Mouse (Mus musculus) neural tube, embryonic 11.5 days (tissue): ENCODE measurements around the gene Procr. TPM values are rescaled to one million over a fixed set of nuclear protein-coding genes. Genes with fewer than 3 reads are reported as not detected.

Experiments
- ATAC-seq: fragments of 200-750 bp; cut with Nextera tagmentation; 2 replicates; pipeline ENCODE4 v1.8.0; 2017; ENCODE audit warnings: moderate number of reproducible peaks, mild to moderate bottlenecking, moderate TSS enrichment, moderate library complexity; ENCODE audit not compliant: insufficient read depth, low FRiP score, low TSS enrichment
- DNase-seq: peaks from one replicate; pipeline ENCODE4 v3.0.0-alpha.2; 2015; ENCODE audit warnings: low spot score
- H3K27ac ChIP-seq: fragments of 300-500 bp; sonication (generic); 2 replicates; pipeline ENCODE4 v1.5.1; 2014; ENCODE audit warnings: low read depth, mild to moderate bottlenecking, low read length
- H3K27me3 ChIP-seq: fragments of 300-500 bp; sonication (generic); 2 replicates; pipeline ENCODE4 v1.6.1; 2014; ENCODE audit warnings: mild to moderate bottlenecking, low read length, mixed read lengths; ENCODE audit not compliant: control insufficient read depth, insufficient read depth
- H3K36me3 ChIP-seq: fragments of 300-500 bp; sonication (generic); 2 replicates; pipeline ENCODE4 v1.6.1; 2014; ENCODE audit warnings: mild to moderate bottlenecking, low read length, moderate library complexity, mixed read lengths; ENCODE audit not compliant: control insufficient read depth, insufficient read depth
- H3K4me1 ChIP-seq: fragments of 300-500 bp; sonication (generic); 2 replicates; pipeline ENCODE4 v1.6.1; 2014; ENCODE audit warnings: low read length, mixed read lengths; ENCODE audit not compliant: control insufficient read depth, insufficient read depth
- H3K4me2 ChIP-seq: fragments of 300-500 bp; sonication (generic); 2 replicates; pipeline ENCODE4 v1.6.1; 2014; ENCODE audit warnings: low read depth, mild to moderate bottlenecking, moderate library complexity
- H3K4me3 ChIP-seq: fragments of 300-500 bp; sonication (generic); 2 replicates; pipeline ENCODE4 v1.5.1; 2014; ENCODE audit warnings: low read depth, low read length
- H3K9ac ChIP-seq: fragments of 300-500 bp; sonication (generic); 2 replicates; pipeline ENCODE4 v1.6.1; 2014; ENCODE audit warnings: mild to moderate bottlenecking, low read length
- H3K9me3 ChIP-seq: fragments of 300-500 bp; sonication (generic); 2 replicates; pipeline ENCODE4 v1.6.1; 2016; ENCODE audit warnings: low read length; ENCODE audit not compliant: control insufficient read depth
- WGBS: fragments of 180-500 bp; shearing (Covaris S2); extraction: QIAGEN DNeasy Blood & Tissue Kit; methylation state at CpG from one replicate; pipeline ENCODE4 v1.1.7; 2014; 5-methylcytosine and 5-hydroxymethylcytosine counted together
- polyA plus RNA-seq: library from polyadenylated mRNA; unstranded; fragments of >200 nt; fragmentation: Nextera tagmentation; extraction: Ambion mirVana; gene quantifications from 2 replicates; pipeline ENCODE4 v1.2.1, GENCODE M21; 2014

The Procr gene
- 2.6 and 2.8 TPM in 2 replicates for polyA plus RNA-seq

GRCm38 (mm10) chr2:155751014-155751786 is at the start of gene Procr:
Gene Procr, plus strand, starts transcription at chr2:155751117.
- Histone ChIP-seq H3K4me1 (no peaks in the 10 kb centered on the region), H3K4me2 (peak within 1 kb of the TSS; percentile 38), H3K36me3 (no peaks in the 10 kb centered on the region), H3K9me3 (no peaks in the 10 kb centered on the region), H3K27ac (no peak within 1 kb of the TSS), H3K4me3 (peak within 1 kb of the TSS; percentile 14), H3K27me3 (no peaks in the 10 kb centered on the region), H3K9ac (peak within 1 kb of the TSS; percentile 47)
- peak; percentile 25 for DNase-seq
- ATAC-seq = no peak
- WGBS = 3% methylated on average over 25 of the region's 25 CpGs

DNA sequence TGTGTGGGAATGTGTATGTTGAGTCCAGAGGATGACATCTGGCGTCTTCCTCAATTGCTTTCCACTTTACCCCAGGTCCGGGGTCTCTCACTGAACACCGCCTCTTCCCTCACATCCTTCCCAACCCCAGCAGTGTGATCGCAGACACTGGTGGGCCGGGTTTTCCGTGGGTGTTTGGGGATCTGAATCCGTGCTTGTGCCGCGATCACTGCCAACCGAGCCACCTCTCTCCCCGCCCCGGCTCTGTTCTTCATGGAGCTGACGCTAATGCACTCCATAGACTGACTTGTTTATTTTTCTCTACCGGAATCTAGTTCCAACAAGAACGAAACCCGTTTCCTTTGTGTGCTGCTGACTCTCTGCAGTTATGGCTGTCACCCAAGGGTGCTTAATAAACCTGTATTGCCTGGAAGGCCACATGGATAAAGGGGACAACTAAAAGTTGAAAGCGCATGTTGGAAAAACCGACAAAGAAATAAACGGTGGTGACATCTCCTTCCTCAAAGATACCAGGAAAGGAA is 49.5 kb upstream of the Procr start:
- Histone ChIP-seq H3K27ac (no peak overlapping the region), H3K36me3 (no peaks in the 10 kb centered on the region), H3K27me3 (no peaks in the 10 kb centered on the region), H3K4me1 (no peaks in the 10 kb centered on the region), H3K9ac (no peak overlapping the region), H3K4me3 (no peak overlapping the region), H3K4me2 (no peak overlapping the region), H3K9me3 (no peaks in the 10 kb centered on the region)
- no peak for DNase-seq
- 92% methylated on average over 19 of the region's 19 CpGs for WGBS
- ATAC-seq = no peak

GRCm38 (mm10) chr2:155703630-155704029 is 47.3 kb upstream of the Procr start:
- ATAC-seq (no peak), DNase-seq (peak; percentile 55)
- Histone ChIP-seq H3K4me2 (no peak overlapping the region), H3K4me3 (no peak overlapping the region), H3K4me1 (no peaks in the 10 kb centered on the region), H3K27me3 (no peaks in the 10 kb centered on the region), H3K36me3 (no peaks in the 10 kb centered on the region), H3K27ac (no peak overlapping the region), H3K9me3 (no peaks in the 10 kb centered on the region), H3K9ac (no peak overlapping the region)
- WGBS = 29% methylated on average over 4 of the region's 4 CpGs

DNA sequence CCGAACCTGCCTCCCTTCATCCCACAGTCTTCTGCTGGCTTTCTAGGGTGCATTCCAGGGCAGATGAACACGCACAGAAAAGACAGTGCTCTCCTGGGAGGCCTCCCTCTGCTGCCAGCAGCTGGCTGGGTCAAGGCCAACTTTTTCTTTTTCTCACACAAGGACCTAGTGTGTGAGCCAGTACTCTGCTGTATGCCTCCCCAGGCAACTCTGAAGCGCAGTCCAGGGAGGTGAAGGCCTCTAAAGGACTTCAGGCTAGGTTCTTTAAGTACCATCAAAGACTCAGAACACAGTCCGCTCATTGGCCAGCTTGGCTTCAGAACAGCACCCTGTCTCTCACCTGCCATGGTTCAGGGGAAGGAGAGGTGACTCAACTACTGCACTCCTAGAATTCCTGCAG is 43.7 kb upstream of the Procr start:
- Histone ChIP-seq H3K9me3 (no peaks in the 10 kb centered on the region), H3K27ac (no peak overlapping the region), H3K4me1 (no peaks in the 10 kb centered on the region), H3K4me3 (no peak overlapping the region), H3K27me3 (no peaks in the 10 kb centered on the region), H3K9ac (no peak overlapping the region), H3K36me3 (0 out of 2 replicates have a peak, but pooled peaks cover 2% of the 10 kb centered on the region), H3K4me2 (no peak overlapping the region)
- ATAC-seq (no peak), DNase-seq (no peak)
- WGBS = 88% methylated on average over 4 of the region's 4 CpGs

DNA sequence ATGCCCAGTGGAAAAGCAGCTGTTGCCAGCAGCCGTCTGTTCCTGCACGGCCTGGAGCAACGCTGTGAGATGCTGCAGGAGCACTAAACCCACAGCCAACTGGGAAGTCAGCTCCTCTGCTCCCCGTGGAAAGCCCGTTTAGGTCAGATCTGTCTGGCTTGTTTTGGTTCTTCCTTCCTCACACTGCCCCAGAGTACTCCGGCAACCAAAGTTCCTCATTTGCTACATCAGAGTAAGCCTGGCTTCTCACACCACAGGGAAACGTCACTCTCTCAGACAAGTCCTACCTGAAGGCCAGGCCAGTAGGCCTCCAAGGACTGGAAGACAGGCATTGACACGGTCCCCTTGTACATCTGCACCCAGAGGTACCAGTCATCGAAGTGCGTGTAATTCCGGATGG is 40.4 kb upstream of the Procr start:
- Histone ChIP-seq H3K4me1 (no peaks in the 10 kb centered on the region), H3K4me3 (no peak overlapping the region), H3K4me2 (no peak overlapping the region), H3K27ac (no peak overlapping the region), H3K36me3 (0 out of 2 replicates have a peak, but pooled peaks cover 2% of the 10 kb centered on the region), H3K9ac (no peak overlapping the region), H3K27me3 (no peaks in the 10 kb centered on the region), H3K9me3 (no peaks in the 10 kb centered on the region)
- DNase-seq (no peak), ATAC-seq (no peak)
- 93% methylated on average over 11 of the region's 11 CpGs for WGBS

GRCm38 (mm10) chr2:155717082-155717990 is 33.6 kb upstream of the Procr start:
- 87% methylated on average over 12 of the region's 12 CpGs for WGBS
- H3K9me3 ChIP-seq = no peaks in the 10 kb centered on the region

DNA sequence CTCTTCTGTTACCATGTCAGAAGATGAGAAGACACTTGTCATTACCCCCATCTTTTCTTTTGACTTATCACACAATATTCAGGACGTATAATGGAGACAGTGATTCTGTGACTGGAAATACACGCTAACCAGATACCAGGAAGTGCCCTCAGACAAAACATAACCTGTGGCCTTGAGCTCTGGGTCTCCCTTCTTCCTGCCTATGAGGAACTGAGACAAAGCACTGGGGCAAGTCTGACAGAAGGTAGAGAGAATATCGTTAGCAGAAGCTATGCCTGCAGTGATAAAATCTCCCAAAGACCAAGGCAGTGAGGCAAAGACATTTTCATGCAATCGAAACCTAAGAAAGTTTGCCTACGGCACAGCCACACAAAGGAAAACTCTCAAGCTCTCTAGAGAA is 30.3 kb upstream of the Procr start:
- Histone ChIP-seq H3K4me2 (no peak overlapping the region), H3K36me3 (no peaks in the 10 kb centered on the region; the same call in 1 of the 2 replicates), H3K4me1 (no peaks in the 10 kb centered on the region), H3K27ac (no peak overlapping the region), H3K27me3 (no peaks in the 10 kb centered on the region), H3K9ac (no peak overlapping the region), H3K9me3 (no peaks in the 10 kb centered on the region), H3K4me3 (no peak overlapping the region)
- DNase-seq (no peak), ATAC-seq (no peak)
- 92% methylated on average over 5 of the region's 5 CpGs for WGBS

More at GRCm38 (mm10) chr2:155717082-155717990, 33.6 kb upstream of the Procr start:
- Histone ChIP-seq H3K4me3 (no peak overlapping the region), H3K4me2 (no peak overlapping the region), H3K4me1 (no peaks in the 10 kb centered on the region), H3K9ac (no peak overlapping the region), H3K27ac (no peak overlapping the region), H3K36me3 (no peaks in the 10 kb centered on the region; the same call in 1 of the 2 replicates), H3K27me3 (no peaks in the 10 kb centered on the region)
- no peak for ATAC-seq
- no peak for DNase-seq

- Histone ChIP-seq H3K4me2 (no peak overlapping the region), H3K27me3 (no peaks in the 10 kb centered on the region), H3K9me3 (no peaks in the 10 kb centered on the region), H3K27ac (no peak overlapping the region), H3K4me3 (no peak overlapping the region), H3K4me1 (0 out of 2 replicates have a peak, but pooled peaks cover 3% of the 10 kb centered on the region), H3K36me3 (no peaks in the 10 kb centered on the region; the same call in 1 of the 2 replicates), H3K9ac (no peak overlapping the region)
- WGBS = 86% methylated on average over 5 of the region's 5 CpGs
- DNase-seq (no peak), ATAC-seq (no peak)
These were observed 26.9 kb upstream of the Procr start for GRCm38 (mm10) chr2:155724036-155724435.
